Mouse (Mus musculus) ES-E14 (cell line): ENCODE results near the gene Qrsl1. TPM values are rescaled to one million over a fixed set of nuclear protein-coding genes. Genes with fewer than 3 reads are reported as not detected.
A peak's percentile ranks its signal among the peaks of the same experiment; 100 is the strongest.

ENCODE experiments used
- DNase-seq: peaks from one replicate; pipeline ENCODE4 v3.0.0-alpha.2; 2013; ENCODE audit warnings: low read depth, low spot score
- H3K27ac ChIP-seq: 2 replicates; pipeline ENCODE4 v1.5.1; 2012; ENCODE audit warnings: low read depth, mild to moderate bottlenecking, low read length, moderate library complexity, mixed read lengths; ENCODE audit not compliant: poor library complexity, insufficient read depth, severe bottlenecking
- H3K36me3 ChIP-seq: 2 replicates; pipeline ENCODE4 v1.6.1; 2012; ENCODE audit warnings: mild to moderate bottlenecking, low read length, moderate library complexity, mixed read lengths; ENCODE audit not compliant: control insufficient read depth, poor library complexity, insufficient read depth, severe bottlenecking
- H3K4me1 ChIP-seq, 2 experiments: fragments of 150-350 bp in 1 of 2; sonication (generic) in 1 of 2; 2 replicates each; pipeline ENCODE4 v1.6.1; 2012; ENCODE audit warnings: low read length in 2 of 2, mild to moderate bottlenecking in 1 of 2, mixed read lengths in 1 of 2; ENCODE audit not compliant: control insufficient read depth in 2 of 2, insufficient read depth in 2 of 2, poor library complexity in 1 of 2
- H3K4me3 ChIP-seq, 2 experiments: fragments of 150-350 bp in 1 of 2; sonication (generic) in 1 of 2; 2 replicates each; pipeline ENCODE4 v1.5.1; 2012; ENCODE audit warnings: low read length in 2 of 2, low read depth in 1 of 2, mild to moderate bottlenecking in 1 of 2, mixed read lengths in 1 of 2; ENCODE audit not compliant: insufficient read depth in 1 of 2, poor library complexity in 1 of 2, severe bottlenecking in 1 of 2
- H3K9ac ChIP-seq: 2 replicates; pipeline ENCODE4 v1.6.1; 2012; ENCODE audit warnings: low read depth, mild to moderate bottlenecking, low read length, mixed read lengths; ENCODE audit not compliant: poor library complexity, insufficient read depth, severe bottlenecking
- H3K9me3 ChIP-seq: fragments of 150-350 bp; sonication (generic); 2 replicates; pipeline ENCODE4 v1.6.1; 2012; ENCODE audit warnings: low read depth, mild to moderate bottlenecking, low read length; ENCODE audit not compliant: control insufficient read depth, insufficient read depth
- CHD2 ChIP-seq: IDR thresholded peaks from 2 replicates; pipeline ENCODE4 v1.6.1; 2014; ENCODE audit warnings: mild to moderate bottlenecking, low read depth, low read length, inconsistent platforms
- HCFC1 ChIP-seq: IDR thresholded peaks from 2 replicates; pipeline ENCODE4 v1.6.1; 2012; ENCODE audit warnings: low read length, inconsistent platforms, borderline replicate concordance; ENCODE audit not compliant: insufficient read depth
- MAFK ChIP-seq: IDR thresholded peaks from 2 replicates; pipeline ENCODE4 v1.6.1; 2014; ENCODE audit warnings: mild to moderate bottlenecking, low read depth, low read length, inconsistent platforms; ENCODE audit not compliant: insufficient read depth
- ZC3H11A ChIP-seq: IDR thresholded peaks from 2 replicates; pipeline ENCODE4 v1.6.1; 2012; ENCODE audit warnings: low read depth, mild to moderate bottlenecking, inconsistent platforms, low read length, borderline replicate concordance
- ZNF384 ChIP-seq: IDR thresholded peaks from 2 replicates; pipeline ENCODE4 v1.6.1; 2012; ENCODE audit warnings: low read depth, low read length, inconsistent platforms
- in situ Hi-C, 2 experiments: fragments of 600-800 bp; cut with MboI; formaldehyde crosslinking; loops; one replicate each; pipeline ENCODE4 v1.15.1; 2025; ENCODE audit warnings: low sequenced_read_pairs in 2 of 2, inconsistent platforms in 1 of 2; ENCODE audit not compliant: unreplicated experiment in 2 of 2
- total RNA-seq: library from RNA; depleted of rRNA; stranded (reverse); fragments of 300-350 nt; gene quantifications from 2 replicates; pipeline ENCODE4 v1.2.3, GENCODE M21; 2012

The Qrsl1 gene
- total RNA-seq, 1 experiment, result 24.8 TPM

DNA sequence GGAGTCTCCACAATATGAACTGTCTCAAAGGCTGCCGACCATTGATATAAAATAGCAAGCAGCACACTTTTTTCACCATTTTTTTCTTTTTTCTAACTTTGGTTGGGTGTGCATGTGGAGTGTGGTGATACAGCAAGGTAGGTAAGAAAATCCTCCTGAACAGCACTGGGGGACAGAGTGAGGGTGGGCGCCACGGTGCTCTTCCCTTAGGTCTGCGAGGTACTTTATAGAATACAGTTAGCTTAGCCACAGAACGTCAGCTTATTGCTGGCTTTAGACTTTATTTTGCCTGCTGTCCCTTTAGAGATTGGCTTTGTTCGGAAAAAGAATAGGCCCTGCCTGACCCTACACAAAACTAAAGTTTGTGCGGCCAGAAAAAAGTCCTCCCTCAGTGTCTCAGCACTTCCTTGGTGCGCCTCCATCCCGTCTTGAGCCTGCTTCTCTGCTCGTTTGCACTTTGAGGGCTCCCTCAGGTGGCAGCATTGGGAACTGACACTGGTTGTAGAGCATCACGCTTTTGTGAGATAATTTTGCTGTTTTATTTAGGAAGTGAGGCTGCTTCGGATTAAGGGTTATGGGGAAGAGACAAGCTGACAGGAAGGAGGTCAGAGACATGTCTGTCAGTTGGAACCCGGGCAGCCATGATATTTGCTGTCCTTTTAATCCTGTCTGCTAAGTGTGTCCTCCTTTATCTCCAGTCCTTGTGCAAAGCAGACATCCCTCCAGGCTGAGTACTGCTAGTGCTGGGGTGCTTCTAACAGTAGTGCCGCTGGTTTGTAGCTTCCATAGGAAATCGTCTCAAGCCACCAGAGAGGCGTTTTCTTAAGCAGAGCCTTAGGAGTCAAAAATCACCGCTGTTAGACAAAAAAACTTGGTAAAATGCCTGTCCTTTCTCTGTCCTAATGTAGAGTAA is 17.4 kb upstream of the Qrsl1 start:
- Histone ChIP-seq H3K36me3 (peaks cover under 1% of the 10 kb centered on the region; the same call in 1 of the 2 replicates), H3K4me3 (no peak overlapping the region), H3K9ac (no peak overlapping the region), H3K27ac (no peak overlapping the region), H3K9me3 (no peaks in the 10 kb centered on the region), H3K4me1 (peaks cover 0 to 4% of the 10 kb centered on the region in 2 experiments; a peak in 1 of 4 replicates)
- TF ChIP-seq CHD2 (no peak), HCFC1 (no peak), MAFK (no peak), ZNF384 (no peak), ZC3H11A (peak; percentile 67)
- in situ Hi-C loops, result loop anchor here in 1 of 2 experiments (25.0 kb wide), 1 partner anchor 332 kb away; the partner anchor contains the start of gene Cd24a
- peak; percentile 63 for DNase-seq

- in situ Hi-C loops, result loop anchor here in 1 of 2 experiments (25.0 kb wide), 1 partner anchor 329 kb away; the partner anchor contains the start of gene Cd24a
- no peaks in the 10 kb centered on the region for H3K9me3 ChIP-seq
- no peak overlapping the region for H3K27ac ChIP-seq
- H3K36me3 ChIP-seq, result peaks cover 6% of the 10 kb centered on the region; the same call in 1 of the 2 replicates
- H3K4me3 ChIP-seq, result no peak overlapping the region
- H3K9ac ChIP-seq, result no peak overlapping the region
- no peak for DNase-seq
- TF ChIP-seq ZNF384 (no peak), MAFK (no peak), HCFC1 (no peak), ZC3H11A (no peak), CHD2 (no peak)
- peaks cover 0 to 6% of the 10 kb centered on the region in 2 experiments; a peak in 1 of 4 replicates for H3K4me1 ChIP-seq
These were observed 15.2 kb upstream of the Qrsl1 start for GRCm38 (mm10) chr10:43916737-43917136.

- H3K36me3 ChIP-seq, result peaks cover 6% of the 10 kb centered on the region; the same call in 1 of the 2 replicates
- no peak overlapping the region for H3K4me3 ChIP-seq
- no peak overlapping the region for H3K27ac ChIP-seq
- peaks cover 0 to 6% of the 10 kb centered on the region in 2 experiments; a peak in 1 of 4 replicates for H3K4me1 ChIP-seq
- no peak for DNase-seq
- in situ Hi-C loops, result loop anchor here in 1 of 2 experiments (25.0 kb wide), 1 partner anchor 329 kb away; the partner anchor contains the start of gene Cd24a
- H3K9me3 ChIP-seq, result no peaks in the 10 kb centered on the region
- TF ChIP-seq ZC3H11A (no peak), MAFK (no peak), ZNF384 (no peak), CHD2 (no peak), HCFC1 (no peak)
- no peak overlapping the region for H3K9ac ChIP-seq
These were observed 14.6 kb upstream of the Qrsl1 start for GRCm38 (mm10) chr10:43916181-43916580.

GRCm38 (mm10) chr10:43912236-43912635 is 10.7 kb upstream of the Qrsl1 start:
- Histone ChIP-seq H3K4me1 (peaks cover 0 to 6% of the 10 kb centered on the region in 2 experiments; a peak in 1 of 4 replicates), H3K27ac (no peak overlapping the region), H3K36me3 (peaks cover 6% of the 10 kb centered on the region; the same call in 1 of the 2 replicates), H3K4me3 (no peak overlapping the region), H3K9me3 (no peaks in the 10 kb centered on the region), H3K9ac (no peak overlapping the region)
- in situ Hi-C loops, result loop anchor here in 1 of 2 experiments (25.0 kb wide), 1 partner anchor 325 kb away; the partner anchor contains the start of gene Cd24a
- TF ChIP-seq ZC3H11A (no peak), ZNF384 (no peak)
- no peak for DNase-seq
